Mouse (Mus musculus) frontal cortex, adult (tissue): ENCODE measurements around the gene Limk2.

Source experiments
- ATAC-seq: cut with Nextera tagmentation; 2 replicates; pipeline ENCODE4 v1.9.2; 2017; ENCODE audit warnings: mild to moderate bottlenecking, moderate library complexity, mixed read lengths; ENCODE audit not compliant: low TSS enrichment

Gene Limk2

GRCm38 (mm10) chr11:3334711-3335316 is 74.2 kb downstream of the Limk2 start:
- no peak for ATAC-seq

DNA sequence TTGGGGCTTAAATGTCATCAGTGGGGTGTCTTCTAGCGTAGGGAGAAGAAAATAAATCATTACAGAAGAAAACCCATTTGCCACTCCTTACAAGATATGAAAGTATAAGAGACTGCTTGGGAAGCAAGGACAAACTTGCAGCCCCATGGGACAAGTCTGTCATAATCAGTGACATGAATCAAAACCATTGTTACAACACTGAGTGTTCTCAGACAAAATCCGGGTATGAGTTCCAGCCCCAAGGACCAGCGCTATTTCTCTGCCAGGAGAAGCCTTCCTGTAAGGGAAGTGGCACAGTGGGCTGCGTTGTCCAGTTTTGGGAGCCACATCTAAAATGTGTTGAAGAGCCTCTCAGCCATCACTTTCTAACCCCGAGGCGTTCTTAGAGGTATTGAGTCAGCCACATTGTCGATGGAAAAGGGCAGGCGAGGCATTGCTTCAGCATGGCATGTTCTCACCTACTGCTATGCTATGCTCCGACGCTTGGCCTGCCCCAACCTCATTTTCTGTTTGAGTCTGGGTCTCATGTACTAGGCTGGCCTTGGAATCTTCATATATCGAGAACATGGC is 74.8 kb downstream of the Limk2 start:
- ATAC-seq: no peak

DNA sequence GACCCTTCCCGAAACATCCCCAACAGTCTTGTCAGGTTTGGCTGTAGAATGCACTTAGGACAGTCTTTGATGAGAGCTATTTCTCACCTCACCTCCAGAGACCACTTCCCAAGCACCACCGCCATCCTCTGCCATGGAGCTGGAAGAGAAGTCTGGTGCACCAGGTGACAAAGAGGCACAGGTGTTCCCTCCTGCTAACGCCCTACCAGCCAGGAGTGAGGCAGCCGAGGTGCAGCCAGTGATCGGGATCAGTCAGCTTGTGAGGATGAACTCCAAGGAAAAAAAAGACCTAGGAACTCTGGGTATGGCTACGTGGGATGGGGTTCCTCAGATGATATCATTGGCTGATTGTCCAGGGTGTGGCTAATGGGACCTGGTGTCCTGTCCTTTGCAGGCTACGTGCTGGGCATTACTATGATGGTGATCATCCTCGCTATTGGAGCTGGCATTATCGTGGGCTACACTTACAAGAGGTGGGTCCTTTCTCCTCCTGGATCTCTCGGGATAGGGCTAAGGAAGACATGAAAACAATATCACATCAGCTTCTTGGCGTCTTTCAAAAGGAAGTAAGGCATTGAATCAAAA is 75.8 kb downstream of the Limk2 start:
- no peak for ATAC-seq

DNA sequence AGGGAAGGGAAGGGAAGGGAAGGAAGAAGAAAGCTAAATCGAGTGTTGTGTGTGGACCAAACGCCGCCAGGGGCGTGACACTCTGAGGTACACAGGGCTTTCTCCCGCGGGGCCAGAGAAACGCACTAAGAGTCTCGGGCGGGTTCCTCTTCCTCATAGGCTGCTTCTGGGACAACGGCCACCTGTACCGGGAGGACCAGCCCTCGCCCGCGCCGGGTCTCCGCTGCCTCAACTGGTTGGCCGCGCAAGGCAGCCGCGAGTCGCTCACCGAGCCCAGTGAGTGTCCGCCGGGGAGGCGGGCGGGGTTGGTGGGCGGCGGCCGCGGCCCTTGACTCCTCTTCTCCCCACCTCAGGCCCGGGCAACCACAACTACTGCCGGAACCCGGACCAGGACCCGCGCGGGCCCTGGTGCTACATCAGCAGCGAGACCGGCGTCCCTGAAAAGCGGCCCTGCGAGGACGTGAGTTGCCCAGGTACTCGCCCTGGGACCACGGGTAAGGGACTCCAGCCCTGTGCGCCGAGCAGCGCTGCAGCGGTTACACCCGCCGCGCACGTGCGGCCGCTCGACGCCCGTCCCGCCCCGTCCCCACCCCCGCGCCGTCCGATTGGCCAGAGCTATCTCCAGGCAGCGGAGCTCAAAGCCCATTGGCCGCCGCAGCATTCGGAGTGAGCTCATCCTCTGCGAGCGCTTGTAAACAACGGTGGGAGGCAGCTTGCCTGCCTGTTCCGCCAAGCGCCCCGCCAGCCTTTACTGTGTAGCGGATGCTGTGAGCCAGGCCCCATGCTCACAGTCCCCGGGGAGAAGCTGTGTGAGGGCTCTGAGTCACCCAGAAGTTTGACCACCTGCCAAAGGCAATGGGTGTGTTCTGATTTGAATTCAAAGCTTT is 77.0 kb downstream of the Limk2 start:
- peak; percentile 83 for ATAC-seq

DNA sequence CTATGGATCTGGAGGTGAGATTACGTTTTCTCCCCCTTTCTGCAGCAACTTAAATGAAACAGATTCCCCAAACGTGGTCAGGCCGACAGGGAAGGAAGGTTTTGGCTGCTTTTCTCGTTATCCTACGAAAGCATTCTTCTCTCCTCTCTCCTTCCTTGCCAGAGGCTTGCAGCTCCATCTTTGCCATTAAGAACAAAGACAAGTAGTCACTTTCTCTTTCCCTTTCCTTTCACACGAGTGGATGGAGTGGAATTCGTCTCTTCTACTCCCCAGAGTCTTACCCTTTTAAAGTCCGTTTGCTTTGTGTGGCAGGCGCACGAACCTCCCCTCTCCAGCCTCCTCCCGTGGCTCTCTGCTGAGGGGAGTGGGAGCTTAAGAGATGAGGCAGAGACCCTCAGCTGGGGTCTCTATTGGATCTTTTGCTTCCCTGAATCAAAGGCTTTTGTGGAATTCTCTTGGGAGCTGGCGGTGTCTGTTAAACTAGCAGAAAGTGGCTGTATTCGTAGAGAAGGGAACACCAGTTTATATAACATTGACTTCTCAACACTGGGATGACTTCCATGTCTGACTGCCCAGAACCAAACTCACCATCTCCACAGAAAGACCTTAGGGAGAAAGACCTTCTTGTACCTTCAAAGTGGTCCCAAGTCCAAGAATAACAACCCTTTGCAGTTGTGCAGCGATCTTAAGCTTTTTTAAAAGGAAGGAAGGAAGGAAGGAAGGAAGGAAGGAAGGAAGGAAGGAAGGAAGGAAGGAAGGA is 77.8 kb downstream of the Limk2 start:
- ATAC-seq: 0 out of 2 replicates have a peak, but pooled peaks have one; percentile 5

DNA sequence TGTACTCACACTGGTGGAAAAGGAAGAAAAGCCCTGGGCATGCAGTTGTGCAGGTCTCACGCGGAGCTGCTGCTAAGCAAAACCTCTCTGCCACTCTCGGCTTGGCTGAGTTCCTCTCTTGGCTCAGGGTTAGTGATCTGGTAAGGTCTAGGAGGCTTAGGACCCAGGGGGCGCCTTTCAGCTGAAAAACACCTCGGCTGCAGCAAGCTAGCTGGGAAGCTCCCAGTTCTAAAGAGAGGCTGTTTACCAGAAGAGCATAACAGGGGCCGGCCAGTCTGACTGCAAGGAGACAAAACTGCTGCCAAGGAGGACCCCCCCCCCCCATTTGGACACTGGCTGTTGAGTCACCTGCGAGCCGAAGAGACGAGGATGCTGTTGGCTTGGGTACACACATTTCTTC is 78.4 kb downstream of the Limk2 start:
- ATAC-seq: peak; percentile 58

DNA sequence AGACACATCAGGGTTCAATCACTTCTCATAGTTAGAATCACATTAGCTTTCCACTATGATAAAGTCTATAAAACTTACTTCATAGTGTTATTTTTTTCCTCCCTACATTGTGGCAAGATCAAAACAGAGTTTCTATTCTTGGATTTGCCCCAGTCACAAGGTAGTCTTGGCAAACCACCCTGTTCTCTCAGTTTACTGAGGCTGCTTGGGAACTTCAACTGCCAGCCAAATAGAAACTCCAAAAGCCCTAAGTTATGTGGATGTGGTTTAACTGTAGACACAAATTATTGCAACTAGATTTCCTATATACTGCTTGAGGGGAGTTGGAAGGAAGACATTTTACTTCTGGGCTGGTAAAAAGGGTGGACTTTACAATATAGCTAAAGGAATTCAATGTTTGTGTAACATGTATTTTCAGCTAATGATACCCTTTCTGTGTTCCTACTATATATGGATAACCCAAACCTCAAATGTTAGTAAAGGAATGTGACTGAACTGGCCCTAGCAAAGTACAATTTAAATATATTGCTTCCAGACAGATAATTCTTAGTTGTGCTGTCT is 79.0 kb downstream of the Limk2 start, which contains the start of gene Pik3ip1:
TSS of gene Pik3ip1 (plus strand) at position 511 of the 561 bp plus-strand sequence.
- no peak for ATAC-seq

- no peak for ATAC-seq
Measured at GRCm38 (mm10) chr11:3328806-3329775, 79.9 kb downstream of the Limk2 start.

DNA sequence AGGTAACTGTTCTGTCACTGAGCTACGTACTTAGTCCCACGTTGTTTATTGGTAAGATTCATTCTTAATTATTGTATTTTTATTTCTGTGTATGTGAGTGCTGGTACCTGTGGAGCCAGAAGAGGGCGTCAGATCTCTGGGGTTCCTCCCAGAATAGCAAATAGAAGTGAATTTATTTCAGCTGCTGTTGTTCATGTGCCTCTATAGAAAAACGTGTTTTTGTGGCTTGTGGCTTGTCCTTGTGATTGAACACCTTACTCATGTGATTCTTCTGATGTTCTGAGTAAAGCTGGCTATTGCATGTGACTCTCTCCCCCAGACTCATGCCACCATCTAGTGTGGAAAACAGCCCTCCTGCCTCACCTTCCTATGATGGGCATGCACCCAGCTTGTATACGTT is 80.7 kb downstream of the Limk2 start:
- no peak for ATAC-seq

- no peak for ATAC-seq
Measured at GRCm38 (mm10) chr11:3318286-3318685, 90.7 kb downstream of the Limk2 start.

GRCm38 (mm10) chr11:3314148-3314547 is 94.8 kb downstream of the Limk2 start:
- ATAC-seq: peak; percentile 81

GRCm38 (mm10) chr11:3313294-3313693 is 95.7 kb downstream of the Limk2 start:
- no peak for ATAC-seq

DNA sequence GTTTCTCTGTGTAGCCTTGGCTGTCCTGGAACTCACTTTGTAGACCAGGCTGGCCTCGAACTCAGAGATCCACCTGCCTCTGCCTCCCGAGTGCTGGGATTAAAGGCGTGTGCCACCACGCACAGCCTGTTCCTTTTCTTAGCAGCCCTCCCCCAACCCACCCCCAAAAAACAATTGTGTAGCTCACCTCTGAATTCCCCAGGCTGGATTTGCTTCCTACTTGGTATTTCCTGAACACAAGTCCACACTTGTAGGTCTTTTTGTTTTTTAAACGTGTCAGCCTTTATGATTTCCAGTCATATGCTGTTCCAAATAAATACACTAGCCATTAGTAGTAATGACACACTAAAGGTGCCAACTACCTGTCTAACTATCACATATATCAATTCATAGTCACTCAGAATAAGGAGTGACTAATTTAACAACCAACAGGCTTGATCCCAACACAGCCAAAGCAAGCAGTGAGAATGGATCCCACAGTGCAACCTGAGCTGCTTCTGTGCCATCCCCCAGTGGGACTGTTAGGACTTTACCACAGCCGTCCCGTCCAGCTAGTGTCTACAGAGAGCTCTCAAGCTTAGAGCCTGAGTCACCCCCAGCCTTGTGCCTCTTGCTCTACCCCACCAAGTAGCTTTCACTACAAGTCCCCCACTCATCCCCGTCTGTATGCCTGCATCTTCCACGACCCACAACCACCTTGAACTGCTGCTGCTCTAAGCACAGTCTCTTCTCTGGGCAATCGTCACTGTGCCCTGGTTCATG is 97.2 kb downstream of the Limk2 start:
- ATAC-seq: no peak

GRCm38 (mm10) chr11:3310789-3311585 is 98.0 kb downstream of the Limk2 start:
- no peak for ATAC-seq

- ATAC-seq: no peak
Measured at GRCm38 (mm10) chr11:3309884-3310283, 99.1 kb downstream of the Limk2 start.

DNA sequence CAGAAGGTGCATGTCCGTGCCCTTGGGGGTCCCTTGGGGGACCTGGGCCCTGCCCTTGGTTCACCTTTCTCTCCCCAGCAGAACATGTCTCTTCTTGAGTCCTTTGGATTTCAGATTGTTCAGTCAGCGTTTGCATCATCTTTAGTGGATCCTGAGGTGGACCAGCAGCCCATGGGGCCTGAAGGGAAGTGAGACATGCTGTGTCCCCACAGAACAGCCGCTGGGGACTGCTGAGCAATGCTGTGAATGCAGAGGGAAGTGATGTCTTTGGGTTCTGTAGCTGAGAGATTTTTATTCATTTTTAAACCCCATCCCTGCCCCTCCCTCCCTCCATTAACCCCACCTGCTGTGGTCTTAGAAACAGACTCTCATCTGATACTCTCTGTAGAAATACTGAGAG is 101.1 kb downstream of the Limk2 start:
- ATAC-seq: no peak

DNA sequence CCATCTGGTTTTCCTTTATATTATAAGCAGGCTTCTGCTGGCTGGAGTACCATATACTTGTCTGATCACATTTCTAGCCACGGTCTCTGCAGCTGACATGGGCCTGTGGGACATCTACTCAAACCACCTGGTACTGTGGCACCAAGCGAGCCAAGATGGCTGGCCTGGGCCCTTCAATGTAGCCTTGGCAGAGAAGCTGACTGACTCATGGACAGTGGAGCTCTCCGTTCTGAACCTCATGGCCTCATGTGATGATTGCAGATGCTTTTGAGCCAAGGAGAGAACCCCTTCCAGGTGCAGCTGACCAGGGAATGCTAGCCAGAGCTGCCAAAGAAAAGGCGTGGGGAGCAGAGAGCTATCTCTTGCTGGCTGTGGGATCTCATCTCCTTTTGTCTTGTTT is 103.2 kb downstream of the Limk2 start:
- ATAC-seq: no peak

GRCm38 (mm10) chr11:3302792-3303191 is 106.2 kb downstream of the Limk2 start:
- ATAC-seq: no peak

DNA sequence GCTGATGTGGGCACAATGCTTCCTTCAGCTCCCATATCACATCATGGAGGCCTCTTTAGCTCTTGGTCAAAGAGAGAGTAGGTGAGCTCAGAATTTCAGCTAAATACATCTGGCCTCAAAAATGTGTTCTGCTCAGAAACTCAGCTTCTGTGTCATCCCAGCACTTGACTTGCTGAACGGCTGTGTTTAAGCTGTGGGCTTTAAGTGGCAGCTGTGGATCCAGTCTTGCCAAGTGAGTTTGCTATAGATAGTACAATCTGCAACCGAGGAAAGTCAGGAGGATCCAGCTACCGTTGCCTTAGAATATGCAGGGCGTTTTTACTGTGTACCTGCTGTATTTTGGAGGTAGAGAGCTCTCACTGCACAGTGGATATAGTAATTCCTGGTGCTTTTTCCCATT is 106.6 kb downstream of the Limk2 start:
- ATAC-seq: peak; percentile 92
